Mouse (Mus musculus): ENCODE measurements around the gene Creb3. TPM values are rescaled to one million over a fixed set of nuclear protein-coding genes. Genes with fewer than 3 reads are reported as not detected.

Creb3 gene
- polyA plus RNA-seq, 1 experiment = 72.4 TPM

DNA sequence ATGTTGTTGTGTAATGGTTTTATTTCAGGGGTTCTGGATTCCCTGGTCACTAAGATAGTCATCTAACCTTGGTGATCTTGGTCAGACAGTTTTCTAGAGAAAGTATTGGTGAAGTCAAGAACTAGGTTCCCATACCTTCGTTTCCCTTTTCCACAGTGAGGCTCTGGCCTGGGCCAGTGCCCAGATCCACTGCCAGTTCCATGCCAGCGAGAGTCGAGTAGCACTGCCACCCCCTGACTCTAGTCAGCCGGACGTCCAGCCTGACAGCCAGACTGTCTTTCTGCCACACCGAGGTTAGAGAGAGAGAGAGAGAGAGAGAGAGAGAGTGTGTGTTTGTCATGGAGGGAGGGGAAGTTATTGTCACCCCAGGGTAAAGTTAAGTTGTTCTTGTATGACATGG, 17.6 kb downstream of the Creb3 start:
- peak overlapping the region; percentile 78 for H3K4me3 ChIP-seq (ENCODE audit: insufficient read depth, low read length)
- no peak overlapping the region for H3K27ac ChIP-seq (ENCODE audit: insufficient read depth, low read length)
- no peak for TF ChIP-seq POLR2A (IDR thresholded peaks at IDR 0.05; ENCODE audit: low read depth, low read length)
- no peak for TF ChIP-seq CTCF (IDR thresholded peaks at IDR 0.05; ENCODE audit: borderline replicate concordance, insufficient read depth, low read length)
- H3K4me1 ChIP-seq (ENCODE audit: control insufficient read depth, insufficient read depth, low read length) = peaks cover 5% of the 10 kb centered on the region; the same call in 1 of the 2 replicates

DNA sequence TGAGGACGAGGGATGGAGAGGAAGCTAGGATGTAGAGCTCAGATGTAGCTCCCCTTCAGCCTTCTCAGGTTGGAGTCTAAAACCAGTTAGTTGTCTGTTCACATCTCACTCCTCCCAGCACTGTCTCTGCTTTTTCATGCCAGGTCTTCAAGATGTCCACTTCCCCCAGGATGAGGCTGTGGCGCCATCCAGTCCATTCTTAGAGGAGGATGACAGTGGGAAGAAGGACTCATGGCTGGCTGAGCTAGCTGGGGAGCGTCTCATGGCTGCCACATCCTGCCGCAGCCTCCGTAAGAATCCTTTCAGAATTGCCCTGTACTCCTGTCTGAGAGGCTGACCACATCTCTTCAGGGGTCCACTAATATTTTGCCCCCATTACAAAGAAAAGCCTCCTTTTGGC, 18.6 kb downstream of the Creb3 start:
- TF ChIP-seq CTCF (IDR thresholded peaks at IDR 0.05; ENCODE audit: borderline replicate concordance, insufficient read depth, low read length) (no peak), POLR2A (IDR thresholded peaks at IDR 0.05; ENCODE audit: low read depth, low read length) (no peak)
- no peak overlapping the region for H3K27ac ChIP-seq (ENCODE audit: insufficient read depth, low read length)
- H3K4me1 ChIP-seq (ENCODE audit: control insufficient read depth, insufficient read depth, low read length) = peaks cover 5% of the 10 kb centered on the region; the same call in 1 of the 2 replicates
- no peak overlapping the region for H3K4me3 ChIP-seq (ENCODE audit: insufficient read depth, low read length)

DNA sequence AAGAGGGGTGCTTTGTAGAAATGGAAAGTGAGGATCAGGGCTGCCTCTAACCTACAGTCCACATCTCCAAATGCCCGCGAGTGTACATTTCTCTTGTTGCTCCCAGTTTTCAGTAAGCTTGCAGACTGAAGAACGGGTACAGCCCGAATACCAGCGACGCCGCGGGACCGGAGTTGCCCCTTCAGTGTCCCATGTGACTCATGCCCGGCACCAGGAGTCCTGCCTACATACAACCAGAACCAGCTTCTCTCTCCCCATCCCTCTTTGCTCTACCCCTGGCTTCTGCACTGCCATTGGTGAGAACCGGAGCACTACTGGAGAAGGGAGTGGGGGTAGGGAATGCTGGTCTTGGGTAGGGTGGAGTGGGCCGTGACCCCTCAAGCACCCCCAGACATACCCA, 19.2 kb downstream of the Creb3 start:
- no peak overlapping the region for H3K4me3 ChIP-seq (ENCODE audit: insufficient read depth, low read length)
- H3K4me1 ChIP-seq (ENCODE audit: control insufficient read depth, insufficient read depth, low read length) = peaks cover 5% of the 10 kb centered on the region; the same call in 1 of the 2 replicates
- H3K27ac ChIP-seq (ENCODE audit: insufficient read depth, low read length) = no peak overlapping the region
- no peak for TF ChIP-seq CTCF (IDR thresholded peaks at IDR 0.05; ENCODE audit: borderline replicate concordance, insufficient read depth, low read length)
- TF ChIP-seq POLR2A (IDR thresholded peaks at IDR 0.05; ENCODE audit: low read depth, low read length) = no peak

DNA sequence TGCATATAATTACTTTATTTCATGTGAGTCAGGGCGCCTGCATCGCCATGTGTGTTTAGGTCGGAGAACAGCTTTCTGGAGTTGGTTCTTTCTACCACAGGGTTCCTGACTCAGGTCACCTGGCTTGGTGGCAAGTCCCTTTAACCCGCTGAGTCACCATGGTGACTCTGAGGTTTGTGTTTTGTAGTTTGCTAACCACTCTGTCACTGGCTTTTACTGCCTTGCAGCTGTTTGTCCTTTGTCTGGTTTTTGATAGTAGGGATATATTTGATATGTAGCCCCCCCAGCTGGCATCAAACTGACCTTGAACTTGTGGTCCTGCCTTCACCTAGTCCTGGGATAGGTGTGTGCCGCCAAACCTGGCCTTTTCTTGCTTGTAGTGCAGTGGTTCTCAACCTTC, 20.1 kb downstream of the Creb3 start:
- H3K27ac ChIP-seq (ENCODE audit: insufficient read depth, low read length) = no peak overlapping the region
- H3K4me1 ChIP-seq (ENCODE audit: control insufficient read depth, insufficient read depth, low read length) = no peaks in the 10 kb centered on the region
- TF ChIP-seq POLR2A (IDR thresholded peaks at IDR 0.05; ENCODE audit: low read depth, low read length) = no peak
- no peak for TF ChIP-seq CTCF (IDR thresholded peaks at IDR 0.05; ENCODE audit: borderline replicate concordance, insufficient read depth, low read length)
- no peak overlapping the region for H3K4me3 ChIP-seq (ENCODE audit: insufficient read depth, low read length)

DNA sequence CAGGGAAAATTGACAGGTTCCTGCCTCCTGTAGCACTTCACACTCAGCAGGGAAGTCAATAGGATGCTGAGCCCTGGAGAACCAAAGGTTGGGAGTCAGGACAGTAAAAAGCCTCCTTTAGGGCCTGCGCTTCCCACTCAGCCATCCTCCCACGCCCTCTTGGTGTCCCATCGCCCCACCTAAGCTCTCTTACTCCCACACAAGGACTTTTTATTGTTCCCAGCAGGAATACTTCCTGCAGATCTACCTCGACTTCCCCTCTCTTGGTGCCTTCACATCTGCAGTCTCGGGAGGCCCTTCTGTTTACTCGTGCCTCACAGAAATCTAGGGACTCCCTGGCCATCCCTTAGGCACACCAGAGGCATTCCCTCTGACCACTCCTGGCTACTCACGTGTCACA, 21.3 kb downstream of the Creb3 start:
- Histone ChIP-seq H3K4me3 (ENCODE audit: insufficient read depth, low read length) (no peak overlapping the region), H3K4me1 (ENCODE audit: control insufficient read depth, insufficient read depth, low read length) (no peaks in the 10 kb centered on the region), H3K27ac (ENCODE audit: insufficient read depth, low read length) (no peak overlapping the region)
- TF ChIP-seq POLR2A (IDR thresholded peaks at IDR 0.05; ENCODE audit: low read depth, low read length) (no peak), CTCF (IDR thresholded peaks at IDR 0.05; ENCODE audit: borderline replicate concordance, insufficient read depth, low read length) (no peak)

DNA sequence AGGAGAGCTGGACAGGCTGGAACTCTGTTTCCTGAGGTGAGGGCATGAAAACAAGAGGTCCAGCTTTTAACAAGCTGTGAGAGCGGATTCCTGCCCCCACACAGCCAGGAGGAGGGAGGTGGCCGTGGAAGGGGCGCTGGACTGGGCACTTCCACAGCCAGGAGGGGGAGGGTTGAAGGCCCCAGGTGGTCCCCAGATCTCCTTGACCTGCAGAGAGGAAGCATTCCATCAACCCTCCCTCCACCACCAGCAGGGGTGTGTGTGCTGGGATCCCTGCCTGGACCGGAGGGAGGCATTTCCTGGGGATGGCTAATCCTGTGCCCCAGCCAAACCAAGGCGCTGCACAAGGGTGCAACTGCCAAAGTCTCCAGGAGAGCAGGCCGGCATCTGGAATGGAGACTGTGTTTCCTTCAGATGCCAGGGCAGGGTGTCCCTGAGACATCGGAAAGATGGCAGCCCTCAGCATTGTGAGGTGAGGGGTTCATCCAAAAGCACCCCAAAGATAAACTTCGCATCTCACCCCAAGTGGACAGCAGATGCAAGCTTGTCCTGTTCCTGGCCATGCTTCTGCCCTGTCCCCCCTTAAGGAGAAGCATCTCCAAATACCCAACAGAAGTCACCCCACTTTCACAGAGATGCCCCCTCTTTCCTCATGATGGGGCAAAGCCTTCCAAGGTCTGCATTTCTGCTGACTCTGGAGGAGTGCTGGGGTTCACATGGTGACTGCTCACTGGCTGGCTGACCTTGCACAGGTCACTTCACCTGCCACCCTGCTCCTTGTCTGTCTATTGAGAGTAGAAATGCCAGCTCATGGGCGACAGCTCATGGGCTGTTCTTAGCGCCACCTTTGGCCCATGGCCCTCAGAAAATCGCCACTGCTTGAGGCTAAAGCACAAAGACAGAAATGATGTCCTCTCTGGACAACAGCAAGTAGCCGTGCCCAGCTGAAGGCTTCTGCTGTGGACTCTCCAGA, 22.6 kb downstream of the Creb3 start, which contains the start of gene Msmp:
Gene Msmp (minus strand): TSS at position 51 of the 973 bp plus-strand sequence.
- Histone ChIP-seq H3K4me3 (ENCODE audit: insufficient read depth, low read length) (no peak within 1 kb of the TSS), H3K27ac (ENCODE audit: insufficient read depth, low read length) (no peak within 1 kb of the TSS), H3K4me1 (ENCODE audit: control insufficient read depth, insufficient read depth, low read length) (no peaks in the 10 kb centered on the region)
- no peak for TF ChIP-seq CTCF (IDR thresholded peaks at IDR 0.05; ENCODE audit: borderline replicate concordance, insufficient read depth, low read length)
- peak; percentile 8; the same call in 1 of the 2 replicates for TF ChIP-seq POLR2A (IDR thresholded peaks at IDR 0.05; ENCODE audit: low read depth, low read length)

DNA sequence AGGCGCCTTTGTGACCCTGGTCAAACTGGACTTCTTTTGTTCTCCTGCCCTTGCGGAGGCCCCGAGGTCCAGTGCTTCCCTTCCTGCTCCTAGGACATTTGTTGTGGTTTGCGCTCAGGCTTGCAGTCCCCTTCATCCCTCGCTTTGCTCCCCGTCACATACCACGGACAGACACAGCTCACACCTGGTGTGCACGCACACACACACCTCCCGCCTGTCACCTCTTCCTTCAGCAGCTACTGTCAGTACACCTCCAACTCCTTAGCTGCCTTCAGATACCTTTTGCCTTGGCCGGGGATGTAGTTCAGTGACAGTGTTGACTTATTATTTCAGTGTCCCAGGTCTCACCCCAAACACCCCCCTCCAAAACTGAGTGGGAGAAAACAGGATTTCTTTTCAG, 23.6 kb downstream of the Creb3 start:
- no peak overlapping the region for H3K27ac ChIP-seq (ENCODE audit: insufficient read depth, low read length)
- no peaks in the 10 kb centered on the region for H3K4me1 ChIP-seq (ENCODE audit: control insufficient read depth, insufficient read depth, low read length)
- H3K4me3 ChIP-seq (ENCODE audit: insufficient read depth, low read length) = no peak overlapping the region
- peak; percentile 37; the same call in 1 of the 2 replicates for TF ChIP-seq POLR2A (IDR thresholded peaks at IDR 0.05; ENCODE audit: low read depth, low read length)
- no peak for TF ChIP-seq CTCF (IDR thresholded peaks at IDR 0.05; ENCODE audit: borderline replicate concordance, insufficient read depth, low read length)

DNA sequence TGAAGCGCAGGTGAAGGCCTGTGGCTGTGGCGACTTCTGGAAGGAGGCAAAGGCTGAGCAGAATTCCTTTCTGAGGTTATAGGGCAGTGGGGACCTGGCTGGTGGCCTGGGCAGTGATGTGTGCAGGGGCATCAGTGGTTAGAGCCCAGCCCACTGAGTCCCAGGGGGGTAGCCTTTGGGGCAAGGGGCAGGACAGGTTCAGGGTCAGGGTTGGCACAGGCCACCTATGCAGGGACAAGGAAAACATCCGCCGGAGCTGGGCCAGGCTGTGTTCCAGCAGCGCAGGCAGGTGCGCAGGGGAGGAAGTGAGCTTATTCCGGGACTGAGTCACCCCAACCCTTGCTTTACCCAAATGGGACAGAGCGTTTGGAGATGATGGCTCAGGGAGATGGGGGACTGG, 24.3 kb downstream of the Creb3 start:
- TF ChIP-seq POLR2A (IDR thresholded peaks at IDR 0.05; ENCODE audit: low read depth, low read length) (peak; percentile 9; the same call in 1 of the 2 replicates), CTCF (IDR thresholded peaks at IDR 0.05; ENCODE audit: borderline replicate concordance, insufficient read depth, low read length) (no peak)
- Histone ChIP-seq H3K4me3 (ENCODE audit: insufficient read depth, low read length) (no peak overlapping the region), H3K4me1 (ENCODE audit: control insufficient read depth, insufficient read depth, low read length) (no peaks in the 10 kb centered on the region), H3K27ac (ENCODE audit: insufficient read depth, low read length) (no peak overlapping the region)

DNA sequence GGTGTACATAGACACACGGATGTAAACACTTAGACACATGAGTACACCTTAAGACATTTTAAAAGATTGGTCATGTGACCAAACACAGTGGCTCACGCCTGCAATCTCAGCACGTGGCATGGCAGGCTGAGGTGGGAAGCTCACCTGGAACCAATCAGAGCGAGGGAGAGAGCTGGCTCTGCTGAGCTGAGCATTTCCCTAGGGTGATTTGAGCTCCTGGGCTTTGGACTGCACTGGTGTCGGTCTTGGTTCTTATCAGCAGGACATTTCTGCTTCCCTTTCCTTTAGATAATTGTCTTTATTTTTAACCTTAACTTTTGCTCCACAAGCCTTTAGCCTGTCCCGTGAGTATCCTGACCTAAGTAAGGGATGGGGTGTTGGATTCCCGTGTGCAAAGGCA, 25.5 kb downstream of the Creb3 start:
- no peaks in the 10 kb centered on the region for H3K4me1 ChIP-seq (ENCODE audit: control insufficient read depth, insufficient read depth, low read length)
- H3K4me3 ChIP-seq (ENCODE audit: insufficient read depth, low read length) = no peak overlapping the region
- TF ChIP-seq POLR2A (IDR thresholded peaks at IDR 0.05; ENCODE audit: low read depth, low read length) = peak; percentile 34
- no peak for TF ChIP-seq CTCF (IDR thresholded peaks at IDR 0.05; ENCODE audit: borderline replicate concordance, insufficient read depth, low read length)
- no peak overlapping the region for H3K27ac ChIP-seq (ENCODE audit: insufficient read depth, low read length)

DNA sequence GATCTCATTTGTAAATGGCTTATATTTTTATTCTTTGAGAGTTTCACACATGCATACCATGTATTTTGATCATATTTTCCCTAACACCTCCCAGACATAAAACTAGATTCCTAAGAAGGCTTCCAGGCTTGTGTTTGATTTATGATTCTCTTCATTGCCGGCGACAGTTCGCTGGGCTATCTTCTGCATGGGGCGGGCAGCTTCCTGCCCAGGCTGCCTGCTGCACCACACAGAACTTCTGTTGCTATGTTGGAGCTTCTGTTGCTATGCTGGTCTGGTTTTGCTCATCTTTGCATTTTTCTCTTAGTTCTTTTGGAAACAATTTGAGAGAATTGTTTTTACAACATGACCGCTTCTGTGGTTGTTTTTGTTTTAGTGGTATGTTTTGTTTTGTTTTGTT, 29.4 kb downstream of the Creb3 start:
- TF ChIP-seq POLR2A (IDR thresholded peaks at IDR 0.05; ENCODE audit: low read depth, low read length) (no peak), CTCF (IDR thresholded peaks at IDR 0.05; ENCODE audit: borderline replicate concordance, insufficient read depth, low read length) (no peak)
- Histone ChIP-seq H3K27ac (ENCODE audit: insufficient read depth, low read length) (no peak overlapping the region), H3K4me3 (ENCODE audit: insufficient read depth, low read length) (no peak overlapping the region), H3K4me1 (ENCODE audit: control insufficient read depth, insufficient read depth, low read length) (no peaks in the 10 kb centered on the region)

Measured in embryonic fibroblast, embryonic 13.5 days (primary cell).